Mouse (Mus musculus): ENCODE measurements at regions not wholly inside any gene's neighbourhood (a gene's known extent, or its start where the extent isn't known, plus 50 kb on each side); places are given as distances from the start of the nearest gene placed in this dataset.

DNA sequence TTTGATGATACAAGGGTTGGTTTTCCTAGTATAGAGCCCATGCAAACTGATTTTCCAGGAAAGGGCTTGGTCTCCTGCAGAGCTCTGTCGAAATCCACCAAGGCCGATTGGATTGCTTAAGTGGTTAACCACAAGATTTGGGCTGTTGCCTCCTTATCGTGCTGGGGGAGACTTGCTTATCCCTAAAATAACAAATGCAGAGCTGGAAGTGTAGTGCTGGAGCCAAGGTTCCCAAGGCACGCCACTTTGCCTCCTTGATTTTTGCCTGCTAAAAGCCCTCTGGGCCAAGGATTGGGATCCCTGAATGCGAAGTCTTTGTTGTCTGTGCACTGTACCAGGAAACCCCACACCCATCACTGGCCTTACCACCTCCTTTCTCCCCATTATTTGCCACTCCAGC is 52.8 kb upstream of the Tmem178 start:
- DNase-seq (ENCODE audit: low spot score): peak; percentile 45

DNA sequence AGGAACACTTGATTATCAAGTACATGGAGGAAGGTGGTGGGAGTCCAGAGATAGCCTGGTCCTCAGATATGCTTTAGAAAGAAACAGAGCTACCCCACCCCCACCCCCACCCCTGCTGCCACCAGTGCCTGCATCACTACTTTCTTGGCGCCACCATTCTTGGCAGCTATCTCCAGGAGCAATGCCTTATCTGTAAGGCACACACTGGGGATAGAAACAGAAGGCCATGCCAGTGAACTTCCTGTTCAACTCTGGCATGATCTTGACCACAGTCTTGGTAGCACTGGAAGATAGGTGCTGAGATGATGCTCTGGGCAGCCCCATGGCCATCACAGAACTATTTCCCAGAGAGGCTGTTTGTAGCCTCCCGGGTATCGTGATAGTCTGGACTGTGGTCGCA is 55.3 kb upstream of the Tmem178 start:
- DNase-seq (ENCODE audit: low spot score): no peak

DNA sequence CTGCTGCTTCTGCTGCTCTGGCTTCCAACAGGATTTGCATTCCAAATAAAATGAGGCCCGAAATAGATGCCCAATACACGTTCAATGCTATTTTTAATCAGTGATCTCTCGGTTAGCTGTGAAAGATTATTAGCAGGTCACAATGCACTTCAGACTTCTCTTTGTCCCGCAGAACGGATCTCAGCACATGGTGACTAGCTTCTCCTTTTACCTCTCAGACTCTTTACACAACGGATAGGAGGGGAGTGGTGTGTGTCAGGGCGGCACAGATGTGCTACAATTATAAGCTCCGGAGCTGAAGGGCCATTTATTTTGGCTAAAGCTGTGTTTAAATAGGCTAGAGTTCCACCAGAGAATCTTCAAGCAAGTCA is 56.7 kb upstream of the Tmem178 start:
- no peak for DNase-seq (ENCODE audit: low spot score)

DNA sequence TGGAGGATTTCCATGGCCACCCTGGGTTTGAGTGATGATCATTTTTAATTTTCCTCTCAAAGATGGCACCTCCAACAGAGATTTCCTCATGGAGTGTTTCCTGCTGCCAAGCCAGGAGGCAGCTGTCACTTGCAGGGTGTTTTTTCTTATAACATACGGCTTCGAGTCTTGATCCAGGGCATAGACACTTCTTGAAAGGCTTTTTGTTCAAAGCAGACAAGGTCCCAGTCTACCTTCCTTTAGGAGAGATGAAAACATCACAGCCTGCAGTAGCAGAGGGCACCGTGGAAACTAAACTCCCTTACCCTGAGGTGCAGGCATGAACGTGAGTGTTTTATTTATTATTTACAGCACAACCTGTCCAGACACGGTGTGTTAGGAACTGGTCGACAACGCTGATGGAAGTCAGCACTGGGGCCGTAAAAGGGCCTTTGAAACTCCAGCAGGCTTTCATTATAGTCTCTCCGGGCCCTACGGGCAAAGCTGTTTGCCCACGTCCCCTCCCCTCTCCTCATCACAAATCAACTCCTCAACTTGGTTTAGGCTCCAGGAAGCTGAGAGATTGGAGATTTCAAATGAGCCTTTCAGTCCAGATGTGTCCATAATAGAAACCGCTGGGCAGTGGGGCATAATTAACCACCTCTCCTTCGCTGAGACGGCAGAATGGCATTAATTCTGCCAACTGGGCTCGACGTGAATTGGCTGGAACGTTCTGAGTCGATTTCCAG is 57.2 kb upstream of the Tmem178 start:
- DNase-seq (ENCODE audit: low spot score): no peak

DNA sequence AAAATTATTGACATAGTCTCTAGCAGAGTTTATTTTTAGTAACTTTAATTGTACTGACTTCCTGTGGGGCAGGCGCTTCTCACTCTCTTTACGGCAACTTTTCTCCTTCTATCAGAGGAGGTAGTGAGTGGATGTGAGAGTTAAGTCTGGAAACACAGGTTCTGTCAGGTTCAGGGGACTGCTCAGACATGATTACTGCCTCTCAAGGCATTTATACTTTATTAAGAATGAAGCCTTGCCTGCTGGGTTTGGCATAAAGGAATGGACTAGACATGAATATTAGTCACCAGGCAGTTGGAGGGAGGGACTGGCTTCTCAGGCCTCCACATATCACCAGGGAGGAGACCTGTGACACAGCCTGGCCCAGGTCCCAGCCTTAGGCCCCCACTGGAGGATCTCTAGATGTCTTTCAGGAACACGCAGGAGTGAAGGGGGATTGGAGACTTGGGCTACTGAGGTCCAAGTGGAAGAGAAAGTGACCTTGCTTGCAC is 58.2 kb upstream of the Tmem178 start:
- DNase-seq (ENCODE audit: low spot score): no peak

DNA sequence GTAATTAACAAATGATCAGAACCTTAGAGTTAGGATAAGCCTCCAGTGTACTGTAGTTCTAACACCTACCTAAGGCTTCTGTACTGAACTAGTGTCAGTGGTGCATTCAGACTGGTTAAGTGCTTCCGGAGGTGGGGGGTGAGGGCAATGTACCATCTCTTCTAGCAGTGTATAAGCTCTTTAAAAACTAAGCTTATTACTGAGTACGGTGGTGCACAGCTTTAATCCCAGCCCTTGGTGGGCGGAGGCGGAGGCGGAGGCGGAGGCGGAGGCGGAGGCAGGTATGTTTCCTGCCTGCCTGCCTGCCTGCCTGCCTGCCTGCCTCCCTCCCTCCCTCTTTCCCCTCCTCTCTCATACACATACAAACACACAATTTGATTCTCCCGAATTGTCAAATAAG is 58.7 kb upstream of the Tmem178 start:
- DNase-seq (ENCODE audit: low spot score): no peak

DNA sequence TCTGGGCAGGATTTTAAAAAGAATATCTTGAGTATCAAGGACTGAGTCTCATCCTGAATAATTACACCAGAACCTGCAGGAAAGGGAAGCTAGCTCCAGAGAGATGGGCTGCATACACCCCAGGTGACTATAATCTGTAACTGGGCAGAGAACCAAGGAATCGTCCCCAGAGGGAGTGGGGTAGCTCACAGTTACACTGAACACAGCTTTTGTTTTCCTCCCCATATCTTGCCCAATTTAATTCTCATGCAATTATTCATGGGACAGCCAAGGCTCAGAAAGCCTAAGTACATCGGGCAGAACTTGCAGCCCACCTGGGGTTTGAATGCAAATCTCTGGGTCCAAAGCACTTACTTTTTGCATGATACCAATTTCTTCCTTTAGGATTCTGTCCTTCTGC is 59.5 kb upstream of the Tmem178 start:
- no peak for DNase-seq (ENCODE audit: low spot score)

DNA sequence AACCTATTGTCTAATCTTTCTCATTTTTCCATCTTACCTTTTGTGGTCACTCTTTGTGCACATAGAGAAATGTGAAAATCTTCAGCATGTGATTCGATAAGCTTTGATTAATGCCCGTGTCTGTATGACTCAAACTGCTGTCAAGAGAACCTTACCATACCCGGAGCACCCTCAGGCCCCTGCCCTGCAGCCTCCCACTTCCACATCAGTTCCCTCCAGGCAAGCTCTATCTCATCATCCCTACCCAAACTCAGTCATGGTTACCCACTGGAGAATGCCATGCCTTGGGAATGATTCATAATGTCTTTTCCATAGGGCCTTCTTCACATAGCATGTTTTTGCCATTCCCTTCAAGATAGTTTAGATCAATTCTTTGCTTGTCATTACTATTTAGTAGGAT is 62.0 kb upstream of the Tmem178 start:
- DNase-seq (ENCODE audit: low spot score): no peak

DNA sequence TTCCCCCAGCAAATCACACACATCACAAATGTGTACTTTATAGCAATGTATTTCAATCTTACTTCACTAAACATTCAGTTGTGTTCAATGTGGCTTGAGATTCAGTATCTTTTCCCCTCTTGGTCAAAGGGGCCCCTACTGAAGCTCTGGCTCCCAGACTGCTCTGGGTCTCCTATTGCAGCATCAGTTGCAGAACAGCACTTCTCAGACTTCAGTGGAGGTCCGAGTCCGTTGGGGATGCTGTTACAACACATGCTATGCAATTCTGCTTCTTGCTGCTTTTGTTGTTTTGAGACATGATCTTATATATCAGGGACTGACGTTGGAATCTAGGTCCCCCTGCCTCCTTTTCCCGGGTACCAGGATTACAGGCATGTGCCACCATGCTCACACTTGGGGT is 64.1 kb upstream of the Tmem178 start:
- DNase-seq (ENCODE audit: low spot score): no peak

DNA sequence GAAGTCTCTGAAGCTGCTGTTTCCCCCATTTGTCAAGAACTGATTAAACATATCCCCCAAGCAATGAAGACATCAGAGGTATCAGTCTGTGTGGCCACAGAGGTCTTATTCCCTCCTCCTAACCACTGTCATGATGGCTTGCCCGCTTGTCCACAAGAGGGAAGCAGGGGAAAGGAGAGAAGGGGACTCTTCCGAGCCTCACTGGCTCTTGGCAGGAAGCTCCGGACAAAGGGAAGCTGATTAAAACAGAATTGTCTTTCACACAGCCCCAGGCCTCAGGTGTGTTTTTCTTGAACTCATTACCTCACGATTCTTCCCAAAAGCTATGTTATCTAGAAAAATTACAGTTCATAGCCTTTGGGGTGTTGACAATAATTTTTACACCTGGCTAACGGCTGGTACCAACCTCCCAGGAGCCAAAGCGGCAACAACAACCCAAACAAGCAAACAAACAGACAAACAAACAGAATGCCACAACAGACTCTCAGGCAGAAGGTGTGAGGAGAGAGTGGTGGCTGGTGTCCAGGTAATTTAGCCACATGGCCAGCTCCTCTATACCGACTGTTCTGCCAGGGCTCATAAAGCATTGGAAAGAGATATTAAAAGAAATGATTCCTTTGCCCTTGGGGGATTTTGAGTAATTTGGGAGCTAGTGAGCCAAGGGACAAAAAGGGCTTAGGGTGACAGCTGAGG is 68.9 kb upstream of the Tmem178 start:
- peak; percentile 39 for DNase-seq (ENCODE audit: low spot score)

DNA sequence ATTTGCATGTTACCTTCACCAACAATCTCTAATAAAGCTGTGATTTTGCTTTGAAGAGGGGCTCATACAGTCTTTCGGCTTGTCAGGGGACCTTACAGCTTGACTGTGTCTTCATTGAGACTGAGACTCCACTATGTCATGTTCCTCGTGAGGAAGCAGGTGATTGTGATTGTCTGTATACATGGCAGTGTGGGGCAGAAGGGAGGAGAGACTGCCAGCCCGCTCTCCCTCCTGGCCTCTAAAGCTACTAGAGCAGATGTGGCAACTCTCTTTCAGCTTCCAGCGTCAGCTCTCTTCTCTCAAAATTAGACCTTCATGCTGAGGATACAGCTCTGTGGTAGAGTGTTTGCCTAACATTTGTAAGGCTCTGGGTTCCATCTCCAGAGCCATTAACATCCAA is 73.5 kb upstream of the Tmem178 start:
- DNase-seq (ENCODE audit: low spot score): no peak

DNA sequence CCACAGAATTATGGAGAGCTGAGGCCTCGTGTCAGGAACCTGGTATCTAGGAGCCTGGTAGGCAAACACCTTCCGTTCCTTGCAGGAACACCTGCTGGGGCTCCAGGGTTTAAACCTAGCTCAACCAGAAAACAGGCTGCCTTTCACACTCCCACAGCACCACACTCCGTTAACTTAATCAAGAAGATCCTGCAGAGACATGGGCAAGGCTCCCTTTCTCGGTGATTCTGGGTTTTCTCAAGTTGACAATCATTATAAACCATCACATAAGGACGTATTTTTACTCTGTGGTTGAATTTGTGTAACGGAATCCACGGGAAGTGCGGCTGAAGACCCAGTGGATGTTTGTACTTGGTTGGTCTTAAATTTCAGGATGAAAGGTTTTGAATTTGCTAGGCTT is 82.1 kb upstream of the Tmem178 start:
- no peak for DNase-seq (ENCODE audit: low spot score)

DNA sequence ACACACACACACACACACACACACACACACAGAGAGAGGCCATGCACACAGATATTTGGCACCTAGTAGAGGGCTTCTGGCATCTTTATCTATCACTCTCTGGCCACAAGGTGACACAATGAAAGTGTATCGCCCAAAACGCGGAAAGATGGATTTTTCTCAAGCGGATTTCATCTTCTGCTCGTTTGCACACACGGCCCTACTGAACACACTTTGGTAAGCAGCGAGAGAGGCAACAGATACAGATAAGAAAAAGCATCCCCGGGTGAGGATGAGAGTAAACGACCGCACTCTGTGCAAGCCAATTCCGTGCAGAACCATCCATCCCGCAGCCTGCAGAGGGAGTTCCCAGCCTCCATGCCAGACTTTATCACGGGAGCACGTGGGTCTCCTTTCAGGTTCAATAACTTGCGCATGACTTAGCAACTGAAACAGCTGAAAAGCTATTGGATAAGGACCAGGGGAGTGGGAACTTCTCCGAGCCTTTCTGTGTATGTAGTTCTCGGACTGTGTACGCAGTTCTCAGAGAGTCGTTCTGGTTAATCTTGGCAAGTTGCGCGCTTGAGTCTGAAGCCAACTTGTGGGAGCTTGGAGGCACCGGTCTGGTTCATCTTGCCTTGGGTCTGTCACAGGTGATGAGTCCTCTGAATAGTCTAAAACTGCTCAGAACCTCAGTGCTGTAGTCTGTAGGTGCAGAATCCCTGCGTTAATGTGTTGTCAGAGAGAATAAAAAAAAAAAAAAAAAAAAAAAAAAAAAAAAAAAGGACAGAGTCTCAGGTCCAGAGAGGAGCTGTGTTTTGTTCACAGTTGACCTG is 97.2 kb upstream of the Tmem178 start:
- DNase-seq (ENCODE audit: low spot score): no peak

DNA sequence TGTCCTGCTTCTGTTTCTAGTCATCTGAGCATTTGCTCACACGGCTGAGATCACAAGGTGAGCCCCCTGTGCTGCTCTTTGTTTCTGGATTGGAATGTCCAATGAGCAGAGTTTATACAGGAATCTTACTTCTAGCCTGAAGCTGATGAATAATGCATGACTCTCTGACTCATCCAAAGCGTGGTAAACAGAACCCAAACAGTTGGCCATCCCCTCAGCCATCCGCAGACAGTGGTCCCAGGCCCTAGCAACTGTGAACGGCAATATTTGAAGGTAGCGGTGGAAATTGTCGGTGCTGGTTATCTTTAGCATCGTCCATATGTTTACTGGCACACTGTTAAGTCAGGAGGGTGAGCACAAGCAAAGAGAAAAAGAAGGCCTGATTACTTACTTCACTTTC is 99.1 kb upstream of the Tmem178 start:
- DNase-seq (ENCODE audit: low spot score): no peak

DNA sequence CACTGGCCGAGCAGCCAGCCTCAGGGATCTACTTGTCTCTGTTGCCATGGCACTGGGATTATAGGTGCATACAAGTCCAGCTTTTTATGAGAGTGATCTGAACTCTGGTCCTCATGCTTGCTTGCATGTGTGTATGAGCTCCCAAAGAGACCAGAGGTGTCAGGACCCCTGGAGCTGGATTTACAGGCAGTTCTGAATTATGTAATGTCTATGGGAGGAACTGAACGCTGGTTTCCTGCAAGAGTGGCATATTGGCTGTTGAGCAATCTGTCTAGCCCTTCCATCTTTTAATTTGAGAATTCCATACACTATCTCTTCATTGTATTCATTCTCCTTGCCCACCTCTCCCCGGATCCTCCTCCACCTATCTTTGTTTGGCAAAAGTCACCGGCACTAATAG is 102.5 kb upstream of the Tmem178 start:
- DNase-seq (ENCODE audit: low spot score): no peak

DNA sequence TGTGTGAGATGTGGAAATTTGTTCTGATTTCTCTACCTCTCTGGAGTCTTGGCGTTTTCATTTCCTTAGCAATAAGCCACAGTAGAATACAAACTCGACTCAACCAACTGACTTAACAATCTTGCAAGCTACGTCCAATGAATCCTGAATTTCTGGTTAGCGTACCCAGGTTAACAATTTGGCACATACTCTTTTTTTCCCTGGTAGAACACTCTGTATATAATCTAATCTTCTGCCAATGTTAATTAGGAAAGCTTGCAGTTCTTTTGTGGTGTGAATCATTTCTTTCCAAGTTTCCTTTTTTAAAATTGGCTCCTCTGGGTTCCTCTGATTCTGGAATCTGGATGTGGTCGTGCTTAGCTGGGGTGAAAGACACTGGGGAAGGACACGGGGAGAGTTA is 103.5 kb upstream of the Tmem178 start:
- DNase-seq (ENCODE audit: low spot score): no peak

DNA sequence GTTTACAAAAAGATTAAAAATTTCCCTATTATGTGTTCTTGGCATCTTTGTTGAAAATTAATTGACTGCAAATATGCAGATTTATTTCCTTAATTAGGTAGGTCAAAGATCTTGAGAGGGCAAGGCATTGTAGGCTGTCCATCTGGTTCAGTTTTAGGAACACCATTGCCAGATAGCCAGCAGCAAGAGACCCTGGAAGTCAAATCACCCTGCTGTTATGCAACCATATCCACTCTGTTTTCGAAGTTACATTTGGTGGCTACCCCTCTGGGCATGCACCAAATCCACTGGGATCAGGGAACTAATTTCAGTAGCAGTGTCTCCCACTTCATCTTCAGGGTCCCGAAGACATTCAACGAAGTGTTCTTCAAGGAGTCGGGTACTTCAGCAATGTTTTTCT is 104.0 kb upstream of the Tmem178 start:
- DNase-seq (ENCODE audit: low spot score): no peak

DNA sequence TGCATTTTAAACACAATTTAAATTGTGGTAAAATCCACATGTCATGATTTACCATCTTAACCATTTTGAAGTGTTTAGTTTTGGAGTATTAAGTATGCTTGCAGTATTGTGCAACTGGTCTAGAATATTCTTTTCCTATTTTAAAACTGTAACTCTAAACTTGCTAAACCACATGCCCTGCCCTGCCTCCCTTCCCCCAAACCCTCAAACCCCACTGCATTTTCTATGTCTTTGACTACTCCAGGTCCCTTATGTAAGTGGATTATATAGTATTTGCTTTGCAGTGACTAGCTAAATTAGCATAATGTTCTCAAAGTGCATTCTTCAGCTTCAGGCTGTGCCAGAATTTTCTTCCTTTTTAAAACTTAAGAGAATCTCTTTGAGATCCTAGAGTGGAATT is 106.4 kb upstream of the Map4k3 start:
- DNase-seq (ENCODE audit: low spot score): no peak

DNA sequence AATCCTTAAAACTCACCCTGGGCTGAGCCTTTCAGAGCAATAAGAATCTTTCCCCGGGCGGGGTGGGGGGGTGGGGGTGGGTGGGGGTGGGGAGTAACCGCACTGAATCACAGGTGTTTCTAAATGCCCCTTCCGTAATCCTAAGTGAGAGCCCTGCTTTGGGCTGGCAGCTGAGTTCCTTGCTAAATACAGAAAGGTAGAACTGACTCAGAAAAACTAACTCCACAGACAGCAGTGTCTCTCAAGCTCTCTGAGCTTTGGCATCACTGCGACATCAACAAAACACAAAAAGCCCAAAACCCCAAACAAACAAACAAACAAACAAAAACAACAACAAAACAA is 105.9 kb upstream of the Map4k3 start:
- DNase-seq (ENCODE audit: low spot score): no peak

DNA sequence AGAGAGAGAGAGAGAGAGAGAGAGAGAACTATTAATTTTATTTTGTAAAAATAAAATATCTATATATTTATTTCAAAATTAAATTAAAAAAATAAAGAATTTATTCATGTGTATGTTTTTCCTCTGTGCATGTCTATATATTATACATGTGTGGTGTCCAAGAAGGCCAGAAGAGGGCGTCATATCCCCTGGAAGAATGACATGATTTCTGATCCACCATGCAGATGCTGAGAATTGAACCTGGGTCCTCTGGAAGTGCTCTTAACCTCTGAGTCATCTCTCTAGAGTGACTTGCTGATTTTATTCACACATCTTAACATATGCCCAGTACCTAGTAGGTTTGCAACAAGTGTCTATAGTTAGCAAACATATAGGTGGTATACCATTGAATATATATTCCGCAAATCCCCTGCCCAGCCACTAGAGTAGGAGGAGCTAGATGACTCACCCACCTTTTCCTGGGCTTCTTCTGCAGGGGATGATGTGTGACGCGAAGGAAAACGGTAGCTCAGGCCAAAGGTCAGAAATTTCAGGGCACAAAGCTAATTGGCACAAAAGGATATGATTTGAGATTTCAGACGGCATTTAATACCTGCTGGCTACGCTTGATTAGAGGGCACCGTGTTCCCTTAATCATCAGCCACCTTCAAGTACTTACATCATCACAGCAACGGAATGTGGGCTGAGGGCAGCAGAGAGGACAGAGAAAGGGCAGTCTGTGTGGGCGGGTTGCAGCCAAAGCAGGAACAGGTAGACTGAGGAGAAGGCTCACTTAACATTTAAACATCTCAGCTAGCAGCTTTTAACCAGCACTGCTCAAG is 105.3 kb upstream of the Map4k3 start:
- no peak for DNase-seq (ENCODE audit: low spot score)

DNA sequence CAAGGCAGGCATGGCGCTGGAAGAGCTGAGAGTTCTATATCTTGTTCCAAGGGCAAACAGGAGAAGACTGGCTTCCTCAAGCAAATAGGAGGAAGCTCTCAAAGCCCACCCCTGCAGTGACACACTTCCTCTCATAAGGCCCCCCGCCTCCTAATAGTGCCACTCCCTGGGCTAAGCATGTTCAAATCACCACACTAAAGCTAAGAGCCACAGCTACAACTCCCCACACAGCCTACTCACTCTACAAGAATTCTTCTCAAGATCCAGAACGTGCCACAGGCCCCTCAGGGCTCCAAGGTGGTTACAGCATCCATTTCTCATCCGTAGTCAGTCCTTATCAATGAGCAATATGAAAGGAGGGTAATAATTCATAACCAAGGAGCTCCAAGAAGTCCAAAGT is 103.4 kb upstream of the Map4k3 start:
- no peak for DNase-seq (ENCODE audit: low spot score)

DNA sequence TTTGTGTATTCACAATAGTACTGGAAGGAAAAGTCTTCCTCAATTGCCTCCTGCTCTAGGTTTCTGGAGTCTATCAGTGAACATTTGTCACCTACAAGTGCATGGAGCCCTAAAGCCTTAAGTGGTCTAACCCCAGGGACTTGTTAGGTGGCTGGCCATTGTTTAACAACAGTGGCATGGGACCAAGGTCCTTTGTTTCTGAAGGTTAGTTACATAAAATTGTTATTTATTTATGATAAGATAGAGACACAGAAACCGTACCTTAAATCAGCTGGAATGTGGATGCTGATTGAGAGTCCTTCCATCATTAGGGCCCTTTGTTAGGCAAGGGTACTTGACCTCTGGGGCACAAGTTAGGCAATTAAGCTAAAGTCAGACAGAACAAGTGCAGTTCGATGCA is 99.6 kb upstream of the Map4k3 start:
- no peak for DNase-seq (ENCODE audit: low spot score)

Data from ovary, postnatal 36 days (tissue).